Mouse (Mus musculus): ENCODE data around the gene Tbxas1. TPM values are rescaled to one million over a fixed set of nuclear protein-coding genes. Genes with fewer than 3 reads are reported as not detected.

Gene Tbxas1
- total RNA-seq, 2 experiments from 2014 or later: 0.92 to 1.9 TPM

GRCm38 (mm10) chr6:39054206-39054864, 179.1 kb downstream of the Tbxas1 start:
- DNase-seq: no peak

DNA sequence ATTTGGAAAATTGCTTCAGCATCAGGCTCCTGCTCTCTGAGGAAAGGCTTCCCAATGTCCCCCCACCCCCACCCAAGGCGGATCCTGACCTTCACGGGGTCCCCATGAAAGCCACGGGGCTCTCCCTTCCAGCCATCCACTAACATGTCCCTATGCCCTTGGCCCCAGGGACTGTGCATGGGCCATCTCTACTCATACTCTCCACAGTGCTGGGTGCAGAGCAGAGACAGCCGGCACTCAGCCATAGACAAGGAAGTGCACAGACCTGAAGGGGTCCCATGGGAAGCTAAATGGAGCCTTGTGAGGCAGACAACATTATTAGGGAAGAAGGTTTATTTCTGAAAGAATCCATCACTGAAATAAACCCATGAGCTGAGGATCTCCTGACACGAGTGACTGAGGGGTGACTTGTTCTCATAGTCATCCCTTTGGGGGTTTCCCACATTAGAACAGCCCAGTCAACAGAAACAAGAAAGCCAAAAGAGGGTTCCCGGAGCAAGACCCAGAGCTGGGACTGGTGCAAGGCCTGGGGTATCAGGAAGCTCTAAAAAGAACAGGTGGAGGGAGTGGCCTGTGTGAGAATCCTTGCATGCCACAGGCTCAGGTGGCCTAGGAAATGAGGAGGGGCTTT, 179.8 kb downstream of the Tbxas1 start:
- no peak for DNase-seq

- DNase-seq: peak; percentile 26
Measured at GRCm38 (mm10) chr6:39055831-39056261, 180.6 kb downstream of the Tbxas1 start.

DNA sequence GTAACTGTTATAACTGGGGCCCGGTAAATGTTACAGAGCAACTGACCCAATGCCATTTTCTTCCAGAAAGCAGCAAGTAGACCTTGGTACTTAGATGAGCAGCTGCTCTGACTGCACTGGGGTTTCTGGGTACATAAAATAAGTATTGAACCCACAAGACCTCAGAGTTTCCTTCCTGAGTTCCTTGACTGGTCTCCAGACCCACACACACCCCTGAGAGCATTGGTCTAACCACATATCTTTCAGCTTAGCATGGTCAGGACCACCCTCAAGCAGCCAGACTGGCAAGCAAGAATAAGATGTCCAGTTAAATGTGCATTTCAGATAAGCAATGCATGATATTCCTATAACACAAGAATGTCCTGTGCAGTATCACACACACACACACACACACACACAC, 182.0 kb downstream of the Tbxas1 start:
- no peak for DNase-seq

DNA sequence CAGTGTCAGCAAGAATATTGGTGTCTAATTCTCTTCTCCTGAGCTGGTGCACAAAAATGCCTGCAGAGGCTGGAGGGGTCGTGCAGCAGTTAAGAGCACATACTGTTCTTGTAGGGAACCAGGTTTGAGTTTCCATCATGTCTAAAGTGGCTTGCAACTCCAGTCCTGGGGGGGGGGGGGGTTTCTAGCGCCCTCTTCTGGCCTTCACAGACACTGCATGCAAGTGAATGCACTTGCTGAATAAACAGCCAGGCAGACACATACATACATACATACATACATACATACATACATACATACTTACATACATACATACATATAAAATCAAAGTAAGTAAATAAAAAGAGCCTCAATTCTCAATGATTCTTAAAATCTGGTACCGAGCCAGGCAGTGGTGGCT, 183.2 kb downstream of the Tbxas1 start:
- DNase-seq: no peak

DNA sequence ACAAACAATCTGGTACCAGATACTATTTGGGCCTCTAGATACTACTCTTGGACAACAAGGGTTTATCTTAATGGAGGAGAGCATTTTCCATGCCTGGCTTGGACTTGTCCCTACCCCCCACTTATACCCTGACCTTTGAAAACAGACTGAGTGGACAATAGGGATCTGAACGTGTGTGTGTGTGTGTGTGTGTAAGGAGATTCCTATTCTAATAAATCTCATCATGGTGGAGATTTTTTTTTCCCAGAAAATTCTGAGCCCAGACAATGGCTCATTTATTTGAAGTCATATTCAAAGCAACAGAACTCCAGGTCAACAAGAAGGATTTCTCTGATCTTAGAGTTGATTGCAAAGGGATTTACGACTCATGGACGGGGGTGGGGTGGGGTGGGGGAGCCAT, 183.7 kb downstream of the Tbxas1 start:
- DNase-seq: no peak

- no peak for DNase-seq
Measured at GRCm38 (mm10) chr6:39059547-39060497, 184.6 kb downstream of the Tbxas1 start.

GRCm38 (mm10) chr6:39061180-39061579, 186.0 kb downstream of the Tbxas1 start:
- DNase-seq: no peak

DNA sequence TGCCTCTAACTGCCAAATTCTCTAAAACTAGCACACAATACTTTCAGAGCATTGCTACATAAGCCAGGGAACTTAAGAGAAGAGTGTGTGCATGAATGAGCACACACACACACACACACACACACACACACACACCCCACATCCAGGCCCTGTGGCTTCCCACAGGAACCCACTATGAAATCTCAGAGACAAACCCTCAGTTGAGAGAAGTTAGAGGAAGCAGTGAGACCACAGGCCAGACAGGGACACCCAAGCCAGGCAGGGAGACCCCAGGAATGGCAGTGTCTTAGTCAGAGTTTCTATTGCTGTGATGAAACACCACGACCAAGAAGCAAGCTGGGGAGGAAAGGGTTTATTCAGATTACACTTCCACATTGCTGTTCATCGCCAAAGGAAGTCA, 188.3 kb downstream of the Tbxas1 start:
- no peak for DNase-seq

DNA sequence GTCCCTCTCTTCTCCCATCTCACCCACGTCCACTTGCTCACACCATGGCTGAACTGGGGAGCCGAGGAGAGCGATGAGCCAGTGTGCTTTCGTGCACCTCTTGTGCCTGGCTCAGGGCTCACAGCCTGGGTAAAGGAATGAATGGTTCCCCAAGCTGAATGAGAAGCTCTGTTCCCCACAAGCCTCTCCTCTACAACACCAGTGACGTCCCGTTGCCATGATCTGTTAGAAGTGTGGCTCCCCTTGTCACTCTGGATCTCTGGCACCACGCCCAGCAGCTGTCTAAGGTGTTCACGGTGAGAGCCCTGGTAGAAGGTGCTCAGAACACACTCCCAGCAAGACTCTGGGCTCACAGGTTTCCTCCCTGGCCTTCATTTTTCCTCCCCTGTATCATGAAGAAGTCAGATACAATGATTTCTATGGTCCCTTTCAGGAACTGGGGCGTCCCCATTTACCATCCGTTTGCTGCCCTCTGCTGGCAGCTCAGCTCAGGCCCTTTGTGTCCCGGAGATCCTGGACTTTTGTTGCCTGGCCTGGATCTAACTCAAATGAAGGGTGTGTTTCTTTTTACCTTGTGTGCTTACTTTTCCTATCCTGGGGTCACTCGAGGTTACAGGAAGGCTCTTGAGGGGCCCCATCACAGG, 191.9 kb downstream of the Tbxas1 start:
- peak; percentile 86 for DNase-seq

DNA sequence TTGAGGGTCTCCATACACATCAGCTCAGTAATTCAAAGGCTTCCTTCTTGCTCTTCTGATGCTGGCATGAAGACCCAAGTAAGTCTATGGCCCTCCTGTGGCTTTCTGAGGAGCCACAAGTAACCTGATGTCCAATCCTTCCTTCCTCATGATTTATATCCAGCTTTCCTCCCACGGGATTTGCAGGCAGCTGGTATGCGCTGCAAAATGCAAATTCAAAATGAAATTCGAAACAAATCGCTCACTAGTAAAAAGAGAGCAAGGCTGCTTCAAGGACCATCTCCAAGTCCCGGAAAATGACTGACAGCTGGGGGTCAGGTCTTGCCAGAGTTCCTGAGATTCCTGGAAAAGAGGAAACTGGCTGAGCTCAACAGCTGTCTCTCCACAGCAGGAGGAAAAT, 197.5 kb downstream of the Tbxas1 start:
- DNase-seq: no peak

DNA sequence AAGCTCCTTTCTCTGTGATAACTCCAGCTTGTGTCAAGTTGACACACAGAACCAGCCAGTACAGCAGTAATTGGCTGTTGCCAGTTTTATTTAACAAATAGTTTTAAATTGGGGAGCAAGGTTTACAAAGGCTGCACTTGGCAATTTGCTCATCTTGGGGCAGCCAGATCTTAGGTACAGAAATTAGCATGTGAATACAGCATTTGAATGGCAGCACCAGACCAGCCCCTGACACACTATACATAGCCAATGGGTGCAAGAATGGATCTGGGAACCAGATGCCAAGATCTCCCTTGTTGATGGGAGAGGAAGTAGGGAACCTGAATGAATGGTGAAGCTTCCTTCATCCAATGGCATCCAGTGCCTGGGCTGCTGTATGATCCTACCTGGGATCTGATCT, 199.0 kb downstream of the Tbxas1 start:
- no peak for DNase-seq

GRCm38 (mm10) chr6:39076498-39076897, 201.3 kb downstream of the Tbxas1 start:
- DNase-seq: no peak

DNA sequence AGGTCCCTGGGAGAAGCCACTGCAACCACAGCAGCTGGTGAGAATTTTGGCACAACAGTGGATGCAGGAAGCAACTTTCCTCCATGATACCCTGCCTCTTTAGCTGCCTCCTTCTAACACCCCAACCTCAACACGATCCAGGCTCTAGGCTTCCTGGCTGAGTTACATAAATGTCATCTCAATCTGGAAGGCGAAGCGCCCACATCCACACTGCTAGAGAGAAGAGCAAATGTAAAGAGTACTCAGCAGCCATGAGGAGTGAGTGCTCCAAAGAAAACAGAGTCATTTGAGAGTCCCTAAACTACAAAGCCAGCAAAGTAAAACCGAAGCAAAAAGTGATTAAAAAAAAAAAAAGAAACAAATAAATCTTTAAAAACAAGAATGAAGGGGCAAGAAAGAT, 229.4 kb downstream of the Tbxas1 start:
- DNase-seq: no peak

- no peak for DNase-seq
Measured at GRCm38 (mm10) chr6:39106812-39107211, 231.6 kb downstream of the Tbxas1 start.

DNA sequence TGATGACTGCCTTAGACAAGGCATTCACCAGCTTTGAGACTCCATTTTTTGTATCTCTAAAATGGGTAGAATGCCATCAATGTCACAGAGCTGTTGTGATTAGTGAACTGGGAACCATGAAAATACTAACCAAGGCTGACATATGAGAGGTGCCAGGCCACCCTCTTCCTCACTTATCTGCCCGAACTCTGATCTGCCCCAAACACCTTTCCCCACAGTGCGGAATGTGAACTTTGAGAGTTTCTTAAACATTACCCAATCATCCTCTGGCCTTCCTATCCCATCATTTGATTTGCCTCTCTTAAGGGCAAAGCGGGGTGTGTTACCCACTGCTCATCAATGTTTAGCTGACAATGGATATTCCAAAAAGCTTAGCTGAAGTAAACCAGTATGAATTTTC, 237.5 kb downstream of the Tbxas1 start:
- DNase-seq: no peak

- DNase-seq: no peak
Measured at GRCm38 (mm10) chr6:39113141-39113540, 237.9 kb downstream of the Tbxas1 start.

- no peak for DNase-seq
Measured at GRCm38 (mm10) chr6:39115438-39115837, 240.2 kb downstream of the Tbxas1 start.

GRCm38 (mm10) chr6:39117584-39118455, 242.6 kb downstream of the Tbxas1 start, which contains the start of gene Parp12:
Parp12 (minus strand) TSS chr6:39118349.
- peak; percentile 79 for DNase-seq

DNA sequence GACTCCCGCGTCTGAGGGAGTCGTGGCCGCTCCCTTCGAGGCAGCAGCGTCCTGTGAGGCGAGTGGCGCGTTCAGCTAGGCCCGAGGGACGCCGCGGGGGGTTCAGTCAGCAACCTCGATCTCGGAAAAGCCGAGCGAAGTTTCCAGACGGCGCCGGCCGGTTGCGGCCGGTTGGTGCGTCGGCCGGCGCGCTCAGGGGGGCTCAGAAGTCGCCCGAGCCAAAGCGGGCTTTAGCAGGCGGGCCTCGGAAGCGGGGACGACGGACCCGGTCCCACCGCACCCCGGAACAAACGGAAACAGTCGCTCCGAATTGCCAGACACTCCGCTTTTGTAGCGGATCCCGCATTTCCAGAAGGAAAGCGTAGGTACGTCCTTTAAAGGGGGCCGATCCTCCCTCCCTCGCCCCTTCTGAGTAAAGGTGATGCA, 243.3 kb downstream of the Tbxas1 start:
- peak; percentile 65 for DNase-seq

- DNase-seq: no peak
Measured at GRCm38 (mm10) chr6:39120685-39121084, 245.5 kb downstream of the Tbxas1 start.

Data from gastrocnemius, postnatal 10 days (tissue).